Mouse (Mus musculus) erythroblast, adult 5-6 weeks (primary cell): ENCODE data around the gene Ctbp2. TPM values are rescaled to one million over a fixed set of nuclear protein-coding genes. Genes with fewer than 3 reads are reported as not detected.

Experiments used
- ATAC-seq: replicated peaks from 2 replicates; pipeline ENCODE4 v1.8.0; 2016; ENCODE audit warnings: moderate number of reproducible peaks, mild to moderate bottlenecking, moderate TSS enrichment, inconsistent platforms; ENCODE audit not compliant: poor library complexity, low FRiP score, severe bottlenecking
- total RNA-seq, 2 experiments: library from RNA; stranded (forward) in 1 of 2; stranded (reverse) in 1 of 2; fragments of 150-400 nt in 1 of 2; fragments of 200-764, 138-1000 nt in 1 of 2; gene quantifications; 2 replicates each; pipeline versions ENCODE4 v1.2.3 to v1.2.4; 2015 to 2017; ENCODE audit warnings: low replicate concordance in 2 of 2

Gene Ctbp2
- total RNA-seq (2015; ENCODE audit: low replicate concordance) (11.1 and 21.3 TPM in 2 replicates), total RNA-seq (2017; ENCODE audit: low replicate concordance) (9.5 and 11.6 TPM in 2 replicates)

DNA sequence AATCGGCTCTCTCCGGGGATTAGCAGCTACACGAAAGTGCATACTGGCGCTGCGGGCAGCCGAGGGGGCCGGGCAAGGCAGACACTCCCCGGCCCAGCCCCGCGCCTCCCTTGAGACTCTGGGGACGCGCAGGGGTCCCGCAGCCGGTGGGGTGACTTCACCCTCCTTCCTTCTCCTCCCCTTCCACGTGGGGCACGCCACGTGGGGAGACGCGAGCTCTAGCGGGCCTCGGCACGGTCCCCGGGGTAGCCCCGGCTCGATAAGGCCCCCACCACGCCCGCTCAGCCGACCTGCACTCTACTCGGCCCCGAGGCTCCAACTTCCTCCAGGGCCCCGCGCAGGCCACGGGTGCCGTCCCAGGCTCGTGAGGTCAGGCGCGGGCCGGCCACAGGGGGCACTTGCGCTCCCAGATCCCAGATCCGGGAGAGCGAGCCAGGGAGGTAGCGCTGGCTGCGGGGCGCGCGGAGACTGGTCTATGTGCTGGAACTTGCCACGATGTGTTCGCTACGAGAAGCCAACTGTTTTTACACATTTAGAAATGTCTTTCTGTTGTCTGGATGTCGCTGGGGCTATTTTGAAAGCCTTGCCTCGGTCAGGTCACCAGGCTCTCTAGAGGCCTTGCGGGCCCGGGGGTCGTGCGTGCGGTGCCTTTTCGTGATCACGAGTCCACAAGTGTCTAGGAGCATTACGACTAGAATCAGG, at the start of gene Ctbp2:
Gene Ctbp2, minus strand, starts transcription at position 356 of the 702 bp plus-strand sequence.
- no peak for ATAC-seq

DNA sequence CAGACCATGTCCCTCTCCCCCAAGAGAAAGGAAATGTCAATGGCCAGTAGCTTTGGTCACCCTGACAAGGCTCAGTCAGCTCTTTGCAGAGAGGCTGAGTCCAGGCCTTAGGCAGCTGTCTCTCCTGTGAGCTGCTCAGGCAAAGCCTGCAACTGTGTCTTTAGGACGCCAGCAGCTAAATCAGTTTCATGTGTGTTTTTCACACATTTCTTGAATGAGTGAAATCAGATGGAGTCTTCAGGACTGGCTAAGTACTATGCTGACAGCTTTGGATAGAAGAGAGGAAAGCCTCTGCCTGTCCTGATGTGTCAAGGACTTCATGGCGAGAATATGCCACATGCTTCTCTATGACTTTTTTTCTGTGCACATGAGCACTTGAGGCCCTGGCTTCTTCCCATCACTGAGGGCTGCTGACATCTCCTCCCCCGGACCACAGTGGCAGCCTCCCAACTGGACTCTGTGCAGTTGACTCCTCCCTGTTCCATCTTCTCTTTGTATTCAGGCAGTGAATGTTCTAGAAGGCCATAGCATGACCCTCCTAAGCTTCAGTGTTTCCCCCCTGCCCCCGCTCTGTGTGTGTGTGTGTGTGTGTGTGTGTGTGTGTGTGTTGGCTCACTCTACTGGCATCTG, 47.4 kb upstream of the Ctbp2 start:
- no peak for ATAC-seq

DNA sequence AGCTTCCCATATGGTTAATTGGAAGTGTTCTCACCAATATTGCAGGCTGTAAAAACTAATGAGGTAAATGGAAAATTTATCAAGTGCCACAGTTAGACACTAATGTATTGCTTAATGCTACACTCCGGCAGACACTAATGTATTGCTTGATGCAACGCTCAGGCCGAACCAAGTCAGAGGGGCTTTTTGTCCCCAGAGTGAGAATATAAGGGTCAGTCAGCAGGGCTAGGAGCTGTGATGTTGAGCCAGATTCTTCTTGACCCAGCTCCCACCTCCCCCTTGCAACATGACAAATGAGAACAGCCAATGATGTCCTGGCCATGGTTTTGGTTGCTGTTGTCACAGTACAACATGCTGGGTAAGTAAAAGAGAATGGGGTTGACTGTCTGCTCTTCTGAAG, 44.8 kb upstream of the Ctbp2 start:
- ATAC-seq, result no peak

DNA sequence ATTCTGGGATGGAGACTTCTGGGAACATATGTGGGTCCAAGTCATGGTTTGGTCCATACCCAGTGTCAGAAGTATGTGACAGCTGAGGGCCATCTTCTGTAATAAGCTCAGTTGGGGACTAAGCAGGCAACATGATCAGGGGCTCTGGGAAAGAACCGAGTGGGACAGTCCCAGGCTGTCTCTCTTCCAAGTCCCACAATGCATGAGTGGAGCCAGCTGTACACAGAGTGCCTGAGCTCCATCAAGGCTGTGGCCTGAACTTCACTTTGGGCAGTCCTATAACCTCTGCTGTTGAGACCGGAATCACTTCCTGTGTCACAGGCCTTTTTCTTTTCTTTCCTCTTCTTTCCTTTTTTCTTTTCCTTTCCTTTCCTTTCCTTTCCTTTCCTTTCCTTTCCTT, 43.7 kb upstream of the Ctbp2 start:
- ATAC-seq, result no peak

DNA sequence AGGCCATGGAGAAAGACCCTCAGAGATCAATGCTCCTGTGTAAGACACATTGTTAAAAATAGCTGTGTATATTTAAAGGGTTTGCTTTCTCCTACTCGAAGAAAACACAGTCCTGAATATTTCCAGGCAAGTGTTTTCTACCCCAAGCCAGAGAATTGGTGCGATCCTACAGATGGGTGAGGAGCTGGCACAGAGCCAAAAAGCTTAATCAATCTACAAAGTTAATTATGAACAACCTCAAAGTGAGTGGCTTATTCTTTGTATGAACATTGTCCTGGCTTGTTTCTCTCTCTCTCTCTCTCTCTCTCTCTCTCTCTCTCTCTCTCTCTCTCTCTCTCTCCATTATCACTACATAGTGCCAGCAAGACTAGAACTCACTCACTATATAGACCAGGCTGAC, 40.6 kb upstream of the Ctbp2 start:
- ATAC-seq, result no peak

DNA sequence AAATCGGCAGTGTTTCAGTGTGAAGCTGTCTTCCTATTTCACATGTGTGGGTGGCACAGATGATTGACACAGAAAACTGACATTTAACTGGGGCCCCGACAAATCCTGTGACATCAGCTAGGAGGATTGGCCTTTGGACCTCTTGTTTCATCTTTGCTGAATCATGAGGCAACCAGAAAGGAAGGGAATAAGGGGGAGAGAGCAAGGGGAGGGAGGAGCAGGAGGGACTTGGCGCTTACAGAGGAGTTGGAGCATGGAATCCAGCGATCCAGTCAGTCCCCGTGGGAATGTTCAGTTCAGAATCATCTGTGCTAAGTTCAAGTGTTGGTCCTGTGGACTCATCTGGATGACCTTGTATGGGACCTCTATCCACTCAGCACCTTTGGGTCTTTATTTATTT, 38.9 kb upstream of the Ctbp2 start:
- ATAC-seq, result no peak

DNA sequence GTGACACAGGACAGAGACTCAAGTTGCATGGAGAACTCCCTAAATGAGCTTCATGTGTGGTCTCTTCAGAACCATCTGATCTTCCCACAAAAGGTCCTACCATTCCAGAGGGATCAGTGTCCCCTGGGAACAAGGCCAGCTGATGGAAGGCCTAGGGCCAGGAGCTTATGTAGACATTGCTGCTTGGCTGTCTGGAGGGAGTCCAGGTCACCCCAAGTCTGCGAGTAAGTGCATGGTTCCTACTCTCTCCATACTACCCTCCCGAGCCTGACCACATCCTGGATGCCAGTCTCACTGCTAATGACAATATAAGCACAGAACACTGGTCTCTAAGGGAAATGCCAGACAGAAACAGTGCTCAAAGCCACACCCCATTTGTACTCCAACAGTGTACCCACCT, 38.0 kb upstream of the Ctbp2 start:
- ATAC-seq, result no peak

DNA sequence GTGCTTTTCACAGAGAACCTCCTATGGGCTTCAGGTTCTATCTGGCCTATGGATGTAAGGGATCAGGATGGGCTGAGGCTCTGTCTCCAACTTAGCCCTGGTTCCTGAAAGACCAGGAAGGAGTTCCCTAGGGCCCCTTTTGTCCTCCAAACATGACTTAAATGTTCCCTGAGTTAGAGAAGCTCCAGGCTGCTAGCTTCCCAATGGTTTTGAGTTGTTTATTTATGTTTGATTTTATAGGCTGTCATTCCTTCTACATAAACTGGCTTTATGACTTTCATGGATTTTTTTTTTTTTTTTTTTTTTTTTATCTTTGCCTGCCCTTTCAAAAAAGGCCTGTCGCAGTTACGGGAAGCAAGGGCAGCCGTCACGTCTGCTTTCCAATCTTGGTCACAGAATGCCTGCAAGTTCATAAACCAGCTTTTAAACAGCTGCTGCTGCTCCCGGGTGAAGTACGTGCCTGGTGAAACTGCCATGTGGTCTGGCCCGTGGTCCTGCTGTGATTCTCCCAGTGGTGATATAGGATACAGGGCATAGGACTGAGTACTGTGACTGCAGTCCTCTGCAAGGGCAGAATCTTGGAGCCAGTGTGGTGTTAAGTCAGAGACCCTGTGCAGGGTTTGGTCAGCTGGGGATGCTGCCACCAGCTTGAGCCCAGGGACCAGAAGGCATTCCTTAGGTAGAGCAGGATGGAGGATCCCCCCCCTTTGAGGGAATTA, 37.4 kb upstream of the Ctbp2 start:
- ATAC-seq, result no peak

DNA sequence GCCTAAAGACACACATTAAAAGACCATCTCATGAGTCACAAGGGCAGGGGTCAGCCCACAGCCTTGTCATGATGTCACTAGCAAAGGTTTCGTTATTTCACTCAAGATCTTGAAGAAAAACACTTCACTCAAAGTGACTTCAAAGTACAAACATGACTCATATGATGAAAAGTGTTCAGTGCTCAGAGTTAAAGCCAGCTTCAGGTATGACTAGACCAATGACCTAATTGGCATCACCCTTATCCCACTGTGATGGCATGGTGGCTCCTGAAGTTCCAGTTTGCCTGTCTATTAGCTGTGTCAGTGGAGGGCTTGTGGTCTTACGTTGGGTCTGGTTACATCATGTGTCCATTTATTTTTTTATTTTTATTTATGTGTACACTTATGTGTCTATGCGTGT, 35.4 kb upstream of the Ctbp2 start:
- ATAC-seq, result no peak

DNA sequence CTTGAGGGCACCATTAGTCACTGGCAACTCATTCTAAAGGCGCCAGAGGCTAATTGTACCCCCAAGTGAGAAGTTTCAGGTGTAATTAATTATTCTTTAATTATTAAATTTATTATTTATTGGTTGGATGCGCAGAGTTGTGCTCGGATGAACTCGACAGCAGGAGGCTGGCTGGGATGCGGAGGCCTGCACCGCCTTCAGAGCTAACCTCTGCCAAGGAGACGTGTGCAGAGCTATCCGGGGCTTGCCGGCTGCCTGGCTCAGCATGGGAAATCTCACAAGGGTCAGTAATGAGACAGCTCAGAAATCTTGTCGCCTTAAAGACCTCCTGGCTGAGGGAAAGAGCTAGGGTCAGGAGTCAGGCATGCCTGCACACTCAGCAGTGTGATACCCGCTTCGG, 31.5 kb upstream of the Ctbp2 start:
- no peak for ATAC-seq

DNA sequence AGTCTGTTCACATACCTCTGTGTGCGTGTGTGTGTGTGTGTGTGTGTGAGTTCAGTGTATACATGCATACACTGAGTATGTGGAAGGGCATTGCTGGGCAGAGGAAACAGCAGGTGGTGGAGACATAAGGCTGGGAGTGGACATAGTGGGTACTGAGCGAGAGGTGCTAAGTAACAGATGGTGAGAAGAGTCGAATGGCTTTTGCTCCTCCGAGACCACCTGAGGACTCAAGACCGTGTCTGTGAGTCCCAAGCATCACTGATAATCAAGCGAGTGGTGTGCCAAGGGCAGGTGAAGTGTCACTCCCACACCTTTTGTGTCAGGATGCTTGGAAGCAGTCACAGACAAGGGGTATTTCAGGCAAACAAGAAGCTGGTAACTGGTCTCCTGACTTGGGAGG, 30.7 kb upstream of the Ctbp2 start:
- no peak for ATAC-seq

DNA sequence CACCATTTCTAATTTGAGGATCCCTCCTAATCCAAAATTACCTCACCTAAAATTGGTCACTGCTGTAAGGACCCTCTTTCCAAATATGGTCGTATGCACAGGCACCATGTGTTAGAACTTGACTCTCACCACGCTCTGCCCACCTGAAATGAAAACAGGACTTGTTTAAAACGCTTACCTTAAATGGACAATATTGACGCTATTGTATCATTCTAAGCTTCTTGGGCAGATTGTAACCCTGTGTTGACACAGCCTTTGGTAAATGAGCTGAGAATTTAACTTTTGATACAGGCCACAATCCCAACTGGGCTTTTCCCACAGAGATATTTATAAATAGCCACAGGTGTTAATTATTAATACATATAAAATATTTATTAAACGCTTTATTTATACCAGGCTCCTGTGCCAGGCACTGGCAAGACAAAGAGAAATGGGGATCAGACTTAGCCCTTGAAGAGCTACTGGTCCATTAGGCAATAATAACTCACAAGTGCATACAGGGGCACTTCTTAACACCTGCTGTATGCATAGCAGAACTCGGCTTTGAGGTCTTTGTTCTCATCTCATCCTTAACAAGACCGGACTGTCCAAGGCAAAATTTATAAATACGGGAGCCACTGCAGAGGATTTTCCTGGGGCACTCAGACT, 15.7 kb upstream of the Ctbp2 start:
- no peak for ATAC-seq

DNA sequence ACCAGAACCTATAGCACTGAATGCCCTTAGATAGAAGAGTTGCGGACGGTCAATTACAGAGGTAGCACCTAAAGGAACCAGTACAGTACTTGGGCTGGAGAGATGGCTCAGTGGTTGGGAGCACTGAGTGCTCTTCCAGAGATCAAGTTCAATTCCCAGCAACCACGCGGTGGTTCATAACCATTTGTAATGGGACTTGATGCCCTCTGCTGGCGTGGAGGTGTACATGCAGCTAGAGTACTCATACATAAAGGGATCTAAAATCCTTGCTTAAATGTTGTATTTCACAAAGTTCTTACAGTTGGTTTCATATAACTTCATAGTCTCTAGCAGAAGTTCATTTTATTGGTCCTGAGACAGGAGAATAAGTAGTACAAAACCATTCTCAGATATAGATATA, 9.4 kb upstream of the Ctbp2 start:
- ATAC-seq, result no peak

DNA sequence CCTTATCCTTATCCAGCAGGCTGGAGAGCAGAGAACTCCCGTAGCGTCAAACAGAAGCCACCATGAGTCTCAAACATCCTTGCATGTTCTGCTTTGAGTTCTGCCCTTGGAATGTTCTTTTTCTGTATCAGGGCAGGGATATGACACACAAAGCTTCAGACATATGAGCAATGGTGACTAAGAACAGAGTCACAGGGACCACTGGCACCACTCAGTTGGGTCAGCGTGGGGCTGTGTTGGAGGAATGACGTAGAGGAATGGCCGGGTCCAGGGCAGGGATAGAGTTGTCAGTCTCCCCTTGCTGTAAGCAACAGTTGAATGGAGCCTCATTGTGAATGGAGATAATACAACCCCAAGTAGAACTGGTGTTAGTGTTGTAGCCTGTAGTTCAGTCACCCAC, 8.5 kb upstream of the Ctbp2 start:
- no peak for ATAC-seq

DNA sequence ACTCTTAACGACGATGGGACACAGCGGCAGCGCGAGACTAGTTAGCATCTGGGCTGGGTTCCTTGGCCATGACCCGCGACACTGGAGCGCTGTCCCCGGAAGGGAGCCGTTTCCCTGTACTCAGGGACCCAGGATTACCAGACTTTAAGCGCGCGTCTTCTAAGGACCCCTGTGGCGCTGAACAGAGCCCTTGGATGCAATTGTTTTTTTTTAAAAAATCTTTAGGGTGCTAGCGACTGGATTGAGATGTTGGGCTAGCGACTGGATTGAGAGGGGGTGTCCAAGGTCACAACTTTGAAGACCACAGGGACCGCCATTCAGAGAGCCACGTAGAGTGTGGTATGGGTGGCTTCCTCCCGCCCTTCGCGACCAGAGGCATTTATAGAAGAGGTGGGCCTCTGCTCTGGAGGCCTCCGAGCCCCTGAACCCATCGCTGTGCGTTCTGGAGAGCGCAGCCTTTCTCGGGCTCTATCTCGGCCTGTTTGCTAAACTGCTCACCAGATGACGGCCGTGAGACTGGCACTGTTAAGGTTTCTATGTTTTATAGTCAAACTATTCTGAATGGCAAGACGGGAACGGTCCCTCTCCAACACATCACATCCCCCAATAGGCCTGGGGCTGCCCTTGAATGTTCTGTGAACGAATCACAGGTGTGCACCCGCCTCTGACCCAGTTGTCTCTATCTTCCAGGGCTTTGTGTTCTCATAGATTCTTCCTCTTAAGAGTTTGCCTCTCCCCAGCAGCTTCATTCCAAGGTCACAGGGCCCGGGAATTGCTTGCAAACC, 739 bp upstream of the Ctbp2 start:
- no peak for ATAC-seq

DNA sequence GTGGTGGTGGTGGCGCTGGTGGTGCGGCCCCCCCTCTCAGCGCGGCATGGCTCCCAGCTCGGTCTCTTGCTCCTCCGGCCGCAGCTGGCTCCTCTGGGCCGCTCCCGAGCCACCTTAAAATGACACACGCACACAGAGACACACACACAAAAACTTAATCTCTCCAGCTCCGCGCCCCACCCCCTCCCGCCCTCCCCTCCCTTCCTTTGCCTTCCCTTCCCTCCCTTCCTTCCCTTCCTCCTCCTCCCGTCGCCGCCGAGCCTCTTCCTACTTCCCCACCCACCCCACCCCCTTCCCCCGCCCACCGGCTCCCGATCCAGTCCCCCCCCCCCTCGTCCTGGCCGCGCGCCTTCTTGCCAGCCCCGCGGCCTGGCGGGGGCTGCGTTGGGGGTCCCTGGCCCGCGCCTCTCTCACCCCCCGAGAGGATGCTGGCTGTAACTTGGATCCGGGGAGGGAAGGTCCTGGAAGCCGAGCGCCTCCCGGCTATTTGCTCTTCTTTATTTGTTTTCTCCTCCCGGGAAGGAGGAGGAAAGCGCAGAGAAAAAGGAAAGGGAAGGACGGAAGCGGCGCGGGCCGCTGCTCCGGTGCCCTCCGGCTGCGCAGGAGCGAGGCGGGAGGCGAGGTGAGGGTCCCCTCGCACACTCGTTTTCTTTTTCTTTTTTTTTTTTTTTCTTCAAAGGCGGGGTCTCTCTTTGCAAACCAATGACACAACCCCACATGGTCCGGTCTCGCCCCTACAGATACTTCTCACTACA, 733 bp downstream of the Ctbp2 start, which contains the start of gene Fgfr2:
Gene Fgfr2, minus strand, starts transcription at position 107 of the 755 bp plus-strand sequence.
- no peak for ATAC-seq

DNA sequence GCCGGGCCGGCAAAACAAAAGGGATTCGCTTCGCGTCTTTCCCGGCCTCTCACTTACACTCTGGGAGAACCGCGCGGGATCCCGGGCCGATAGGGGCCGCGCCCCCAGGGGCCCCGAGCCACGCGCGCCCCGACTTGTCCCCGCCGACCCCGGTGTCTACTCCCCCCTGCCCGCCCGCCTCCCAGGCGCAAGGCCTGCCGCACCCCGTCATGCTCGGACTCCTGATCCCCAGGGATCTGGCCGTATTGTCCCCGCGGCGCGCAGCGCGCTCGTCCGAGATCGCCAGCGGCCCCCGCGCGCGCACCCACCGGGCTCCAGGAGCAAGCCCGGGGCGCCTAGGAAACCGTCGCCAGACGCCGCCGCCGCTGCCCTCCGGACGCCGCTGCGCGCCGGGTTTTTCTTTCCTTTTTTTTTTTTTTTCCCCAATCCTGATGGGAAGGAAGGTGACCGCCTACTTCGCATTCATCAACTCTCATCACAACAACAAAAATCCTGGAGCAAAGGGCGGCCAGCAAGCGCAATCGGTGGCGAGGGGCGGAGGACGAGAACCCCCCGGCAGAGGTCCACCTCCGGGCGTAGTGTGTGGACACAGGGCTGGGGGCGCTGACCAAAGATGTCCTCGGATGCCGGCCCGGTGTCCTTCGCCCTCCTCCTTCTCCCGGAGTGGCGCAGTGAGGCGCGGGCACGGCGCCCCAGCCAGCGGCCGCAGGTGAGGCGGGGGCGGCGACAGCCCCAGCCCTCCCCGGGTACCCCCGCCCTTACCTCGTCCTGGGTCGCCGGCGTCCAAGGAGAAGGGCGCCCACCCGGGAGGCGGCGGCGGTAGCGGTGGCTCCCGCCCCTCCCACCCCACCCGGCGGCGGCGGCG, 1.5 kb downstream of the Ctbp2 start:
- ATAC-seq, result no peak
